Mouse (Mus musculus): ENCODE results near the gene Usp25. TPM values are rescaled to one million over a fixed set of nuclear protein-coding genes. Genes with fewer than 3 reads are reported as not detected.
A peak's percentile ranks its signal among the peaks of the same experiment; 100 is the strongest.

Gene Usp25
- total and polyA plus RNA-seq, 2 experiments, result 7.1 to 24.8 TPM

GRCm38 (mm10) chr16:77093526-77093925 lies 80.0 kb downstream of the Usp25 start:
- no peak for TF ChIP-seq CTCF (IDR thresholded peaks at IDR 0.05; ENCODE audit: low read depth, low read length)
- no peak for TF ChIP-seq POLR2A (IDR thresholded peaks at IDR 0.05; ENCODE audit: extremely low read depth, insufficient read depth, low read length)
- Histone ChIP-seq H3K4me3 (ENCODE audit: insufficient read depth, low read depth, low read length) (no peak overlapping the region), H3K9ac (ENCODE audit: low read depth, low read length) (no peak overlapping the region), H3K4me1 (ENCODE audit: control insufficient read depth, insufficient read depth, low read length) (no peaks in the 10 kb centered on the region), H3K27me3 (ENCODE audit: control insufficient read depth, insufficient read depth, low read length) (no peaks in the 10 kb centered on the region), H3K27ac (replicated peaks; ENCODE audit: insufficient read depth, low read depth, low read length) (no peak overlapping the region), H3K79me2 (ENCODE audit: control insufficient read depth, insufficient read depth, low read length) (no peaks in the 10 kb centered on the region), H3K36me3 (ENCODE audit: control insufficient read depth, insufficient read depth, low read length) (peaks cover 28% of the 10 kb centered on the region)
- WGBS, result 88% methylated on average over 9 of the region's 9 CpGs
- DNase-seq (ENCODE audit: extremely low read depth, low read depth, low spot score), result no peak

GRCm38 (mm10) chr16:77095017-77095551 lies 81.6 kb downstream of the Usp25 start:
- Histone ChIP-seq H3K4me3 (ENCODE audit: insufficient read depth, low read depth, low read length) (no peak overlapping the region), H3K36me3 (ENCODE audit: control insufficient read depth, insufficient read depth, low read length) (peaks cover 28% of the 10 kb centered on the region), H3K27ac (replicated peaks; ENCODE audit: insufficient read depth, low read depth, low read length) (no peak overlapping the region), H3K79me2 (ENCODE audit: control insufficient read depth, insufficient read depth, low read length) (no peaks in the 10 kb centered on the region), H3K4me1 (ENCODE audit: control insufficient read depth, insufficient read depth, low read length) (no peaks in the 10 kb centered on the region), H3K9ac (ENCODE audit: low read depth, low read length) (no peak overlapping the region), H3K27me3 (ENCODE audit: control insufficient read depth, insufficient read depth, low read length) (no peaks in the 10 kb centered on the region)
- no peak for DNase-seq (ENCODE audit: extremely low read depth, low read depth, low spot score)
- no peak for TF ChIP-seq POLR2A (IDR thresholded peaks at IDR 0.05; ENCODE audit: extremely low read depth, insufficient read depth, low read length)
- TF ChIP-seq CTCF (IDR thresholded peaks at IDR 0.05; ENCODE audit: low read depth, low read length), result no peak
- 93% methylated on average over 7 of the region's 7 CpGs for WGBS

GRCm38 (mm10) chr16:77099018-77099869 lies 85.7 kb downstream of the Usp25 start:
- no peaks in the 10 kb centered on the region for H3K4me1 ChIP-seq (ENCODE audit: control insufficient read depth, insufficient read depth, low read length)
- peaks cover 18% of the 10 kb centered on the region for H3K36me3 ChIP-seq (ENCODE audit: control insufficient read depth, insufficient read depth, low read length)
- WGBS, result 49% methylated on average over 8 of the region's 8 CpGs
- H3K27ac ChIP-seq (replicated peaks; ENCODE audit: insufficient read depth, low read depth, low read length), result no peak overlapping the region
- DNase-seq (ENCODE audit: extremely low read depth, low read depth, low spot score), result peak; percentile 89
- H3K4me3 ChIP-seq (ENCODE audit: insufficient read depth, low read depth, low read length), result no peak overlapping the region
- H3K9ac ChIP-seq (ENCODE audit: low read depth, low read length), result no peak overlapping the region
- H3K27me3 ChIP-seq (ENCODE audit: control insufficient read depth, insufficient read depth, low read length), result no peaks in the 10 kb centered on the region
- H3K79me2 ChIP-seq (ENCODE audit: control insufficient read depth, insufficient read depth, low read length), result no peaks in the 10 kb centered on the region
- TF ChIP-seq CTCF (IDR thresholded peaks at IDR 0.05; ENCODE audit: low read depth, low read length) (peak; percentile 44), POLR2A (IDR thresholded peaks at IDR 0.05; ENCODE audit: extremely low read depth, insufficient read depth, low read length) (no peak)

- no peak overlapping the region for H3K27ac ChIP-seq (replicated peaks; ENCODE audit: insufficient read depth, low read depth, low read length)
- no peaks in the 10 kb centered on the region for H3K27me3 ChIP-seq (ENCODE audit: control insufficient read depth, insufficient read depth, low read length)
- H3K4me3 ChIP-seq (ENCODE audit: insufficient read depth, low read depth, low read length), result no peak overlapping the region
- 89% methylated on average over 5 of the region's 5 CpGs for WGBS
- DNase-seq (ENCODE audit: extremely low read depth, low read depth, low spot score), result no peak
- peaks cover 19% of the 10 kb centered on the region for H3K36me3 ChIP-seq (ENCODE audit: control insufficient read depth, insufficient read depth, low read length)
- no peaks in the 10 kb centered on the region for H3K79me2 ChIP-seq (ENCODE audit: control insufficient read depth, insufficient read depth, low read length)
- H3K4me1 ChIP-seq (ENCODE audit: control insufficient read depth, insufficient read depth, low read length), result no peaks in the 10 kb centered on the region
- no peak for TF ChIP-seq POLR2A (IDR thresholded peaks at IDR 0.05; ENCODE audit: extremely low read depth, insufficient read depth, low read length)
- no peak for TF ChIP-seq CTCF (IDR thresholded peaks at IDR 0.05; ENCODE audit: low read depth, low read length)
- no peak overlapping the region for H3K9ac ChIP-seq (ENCODE audit: low read depth, low read length)
Measured at GRCm38 (mm10) chr16:77103637-77104264, 90.2 kb downstream of the Usp25 start.

GRCm38 (mm10) chr16:77111268-77111667 lies 97.8 kb downstream of the Usp25 start:
- Histone ChIP-seq H3K4me3 (ENCODE audit: insufficient read depth, low read depth, low read length) (no peak overlapping the region), H3K4me1 (ENCODE audit: control insufficient read depth, insufficient read depth, low read length) (no peaks in the 10 kb centered on the region), H3K9ac (ENCODE audit: low read depth, low read length) (no peak overlapping the region), H3K27me3 (ENCODE audit: control insufficient read depth, insufficient read depth, low read length) (no peaks in the 10 kb centered on the region), H3K79me2 (ENCODE audit: control insufficient read depth, insufficient read depth, low read length) (no peaks in the 10 kb centered on the region), H3K36me3 (ENCODE audit: control insufficient read depth, insufficient read depth, low read length) (peaks cover 53% of the 10 kb centered on the region), H3K27ac (replicated peaks; ENCODE audit: insufficient read depth, low read depth, low read length) (no peak overlapping the region)
- TF ChIP-seq POLR2A (IDR thresholded peaks at IDR 0.05; ENCODE audit: extremely low read depth, insufficient read depth, low read length), result no peak
- TF ChIP-seq CTCF (IDR thresholded peaks at IDR 0.05; ENCODE audit: low read depth, low read length), result no peak
- DNase-seq (ENCODE audit: extremely low read depth, low read depth, low spot score), result peak; percentile 57
- 22% methylated on average over 1 of the region's 1 CpGs for WGBS
